Mouse (Mus musculus) MN1 (cell line): Measurements from ENCODE around the gene Jpt1.
"Not testable (repeated sequence)": the region's sequence is repeated elsewhere in the genome, so short reads cannot be mapped to it uniquely, and the experiment has no call there.

Experiments
- DNase-seq: peaks from one replicate; pipeline ENCODE4 v3.0.0-alpha.2; 2016; ENCODE audit warnings: low spot score

Gene Jpt1

GRCm38 (mm10) chr11:115514238-115514663 lies at the start of gene Jpt1:
Gene Jpt1 (minus strand): TSS chr11:115514387.
- DNase-seq, result peak; percentile 97

- DNase-seq, result peak; percentile 13
Measured at GRCm38 (mm10) chr11:115563406-115563805, 49.2 kb upstream of the Jpt1 start.

GRCm38 (mm10) chr11:115555717-115556116 lies 41.5 kb upstream of the Jpt1 start:
- no peak for DNase-seq

GRCm38 (mm10) chr11:115552783-115553182 lies 38.6 kb upstream of the Jpt1 start:
- no peak for DNase-seq

GRCm38 (mm10) chr11:115543571-115543970 lies 29.4 kb upstream of the Jpt1 start:
- no peak for DNase-seq

GRCm38 (mm10) chr11:115538045-115538444 lies 23.9 kb upstream of the Jpt1 start:
- DNase-seq, result no peak

GRCm38 (mm10) chr11:115536856-115537568 lies 22.8 kb upstream of the Jpt1 start:
- DNase-seq, result peak; percentile 71

- DNase-seq, result peak; percentile 96
Measured at GRCm38 (mm10) chr11:115536038-115536681, 22.0 kb upstream of the Jpt1 start, which contains the start of gene Sumo2. Gene Sumo2 (minus strand): TSS chr11:115536276.

- DNase-seq, result peak; percentile 70
Measured at GRCm38 (mm10) chr11:115535401-115536037, 21.3 kb upstream of the Jpt1 start.

- no peak for DNase-seq
Measured at GRCm38 (mm10) chr11:115534759-115535371, 20.7 kb upstream of the Jpt1 start.

GRCm38 (mm10) chr11:115526446-115526845 lies 12.3 kb upstream of the Jpt1 start:
- not testable (repeated sequence) for DNase-seq

- DNase-seq, result no peak
Measured at GRCm38 (mm10) chr11:115522703-115523102, 8.5 kb upstream of the Jpt1 start.

- DNase-seq, result no peak
Measured at GRCm38 (mm10) chr11:115522238-115522637, 8.1 kb upstream of the Jpt1 start.

GRCm38 (mm10) chr11:115521080-115521479 lies 6.9 kb upstream of the Jpt1 start:
- DNase-seq, result no peak

- no peak for DNase-seq
Measured at GRCm38 (mm10) chr11:115520218-115520617, 6.0 kb upstream of the Jpt1 start.

- DNase-seq, result no peak
Measured at GRCm38 (mm10) chr11:115519581-115519980, 5.4 kb upstream of the Jpt1 start.

- DNase-seq, result no peak
Measured at GRCm38 (mm10) chr11:115518693-115519092, 4.5 kb upstream of the Jpt1 start.

- DNase-seq, result no peak
Measured at GRCm38 (mm10) chr11:115516942-115517341, 2.8 kb upstream of the Jpt1 start.

- no peak for DNase-seq
Measured at GRCm38 (mm10) chr11:115515021-115515420, 834 bp upstream of the Jpt1 start.

- DNase-seq, result peak; percentile 53
Measured at GRCm38 (mm10) chr11:115513271-115514237, 633 bp downstream of the Jpt1 start.
